Comparison of ENCODE assay signal across 9 mouse cellular contexts in genomic region chr9:32115786-32116185, GRCm38 (mm10). TPM values are rescaled to one million over a fixed set of nuclear protein-coding genes. Genes with fewer than 3 reads are reported as not detected.
DNase-seq lines count a peak whose midpoint lies in the region; ATAC-seq and TF ChIP-seq lines count a peak whose summit lies in the region.
"Had no signal": no experiment of that assay in that cellular context is flagged by ENCODE, and none has a peak within 500 bp of the region (broad histone marks: within the 10 kb centered on the region; RNA-seq: fewer than 3 reads in every experiment).

TSS of gene Arhgap32 (plus strand) at chr9:32116136.

- ATAC-seq in hindbrain, embryonic 13.5 days (ENCODE audit: low FRiP score), result no peak
- ATAC-seq in hindbrain, postnatal 0 days, result no peak
- ATAC-seq in erythroid progenitor cell, adult 5-6 weeks (replicated peaks; ENCODE audit: low FRiP score, poor library complexity, severe bottlenecking), result no peak
- no peak for ATAC-seq in kidney, embryonic 16.5 days (ENCODE audit: low FRiP score, low TSS enrichment)
- ATAC-seq: inflammation-experienced regulatory T-cells, adult 6 months had no signal

- no peak within 1 kb of the TSS for H3K4me3 ChIP-seq in hindbrain, embryonic 13.5 days
- no peak within 1 kb of the TSS for H3K4me3 ChIP-seq in hindbrain, postnatal 0 days (ENCODE audit: low read length)
- no peak within 1 kb of the TSS for H3K4me3 ChIP-seq in ES-E14 (ENCODE audit: insufficient read depth in 1 of 2, low read depth in 1 of 2, low read length in 2 of 2, poor library complexity in 1 of 2, severe bottlenecking in 1 of 2)
- H3K4me3 ChIP-seq in kidney, embryonic 16.5 days (ENCODE audit: low read length), result no peak within 1 kb of the TSS

- no peak for TF ChIP-seq CTCF in hindbrain, postnatal 0 days (IDR thresholded peaks at IDR 0.05; ENCODE audit: low read depth)

- 93% methylated on average over 1 of the region's 1 CpGs for WGBS in hindbrain, embryonic 13.5 days
- 93% methylated on average over 1 of the region's 1 CpGs for WGBS in hindbrain, postnatal 0 days
- 82% methylated on average over 1 of the region's 1 CpGs for WGBS in kidney, embryonic 16.5 days

- no peak within 1 kb of the TSS for H3K9ac ChIP-seq in hindbrain, embryonic 13.5 days
- H3K9ac ChIP-seq in hindbrain, postnatal 0 days (replicated peaks; ENCODE audit: low read length), result no peak within 1 kb of the TSS
- H3K9ac ChIP-seq in ES-E14 (ENCODE audit: insufficient read depth, low read depth, low read length, poor library complexity, severe bottlenecking), result no peak within 1 kb of the TSS
- no peak within 1 kb of the TSS for H3K9ac ChIP-seq in kidney, embryonic 16.5 days (replicated peaks; ENCODE audit: low read length)

- no peak for DNase-seq in hindbrain, postnatal 0 days (ENCODE audit: low spot score)
- DNase-seq in ES-E14 (ENCODE audit: low read depth, low spot score), result no peak
- DNase-seq in adrenal gland, postnatal 4 days (ENCODE audit: low spot score in 2 of 2), result no peak
- no peak for DNase-seq in layer of hippocampus, postnatal 25 days (ENCODE audit: extremely low spot score in 1 of 2, low spot score in 1 of 2)
- no peak for DNase-seq in spleen, postnatal 36 days (ENCODE audit: low spot score in 2 of 2)

- H3K4me1 ChIP-seq in hindbrain, embryonic 13.5 days (replicated peaks), result 0 out of 2 replicates have a peak, but pooled peaks cover 3% of the 10 kb centered on the region
- H3K4me1 ChIP-seq in hindbrain, postnatal 0 days (ENCODE audit: insufficient read depth, low read length), result no peaks in the 10 kb centered on the region
- peaks cover 0 to 4% of the 10 kb centered on the region in 2 experiments; a peak in 1 of 4 replicates for H3K4me1 ChIP-seq in ES-E14 (ENCODE audit: control insufficient read depth in 2 of 2, insufficient read depth in 2 of 2, low read length in 2 of 2, poor library complexity in 1 of 2)
- peaks cover 5% of the 10 kb centered on the region; the same call in 1 of the 2 replicates for H3K4me1 ChIP-seq in kidney, embryonic 16.5 days (ENCODE audit: insufficient read depth, low read length)

- no peak within 1 kb of the TSS for H3K4me2 ChIP-seq in hindbrain, embryonic 13.5 days
- H3K4me2 ChIP-seq in hindbrain, postnatal 0 days (ENCODE audit: low read depth, low read length), result no peak within 1 kb of the TSS
- no peak within 1 kb of the TSS for H3K4me2 ChIP-seq in kidney, embryonic 16.5 days (replicated peaks; ENCODE audit: low read depth, low read length)

- H3K9me3 ChIP-seq in hindbrain, embryonic 13.5 days, result no peaks in the 10 kb centered on the region
- H3K9me3 ChIP-seq in hindbrain, postnatal 0 days (ENCODE audit: low read length), result no peaks in the 10 kb centered on the region
- peaks cover 5% of the 10 kb centered on the region; the same call in 1 of the 2 replicates for H3K9me3 ChIP-seq in ES-E14 (ENCODE audit: control insufficient read depth, insufficient read depth, low read depth, low read length)
- no peaks in the 10 kb centered on the region for H3K9me3 ChIP-seq in kidney, embryonic 16.5 days (ENCODE audit: low read length)

- H3K27ac ChIP-seq in hindbrain, embryonic 13.5 days, result no peak within 1 kb of the TSS
- H3K27ac ChIP-seq in hindbrain, postnatal 0 days, result no peak within 1 kb of the TSS
- H3K27ac ChIP-seq in ES-E14 (ENCODE audit: insufficient read depth, low read depth, low read length, poor library complexity, severe bottlenecking), result no peak within 1 kb of the TSS
- H3K27ac ChIP-seq in kidney, embryonic 16.5 days (ENCODE audit: low read length), result no peak within 1 kb of the TSS

- H3K27me3 ChIP-seq in hindbrain, embryonic 13.5 days, result no peaks in the 10 kb centered on the region
- H3K27me3 ChIP-seq in hindbrain, postnatal 0 days (ENCODE audit: insufficient read depth, low read length), result no peaks in the 10 kb centered on the region
- H3K27me3 ChIP-seq in kidney, embryonic 16.5 days (ENCODE audit: insufficient read depth, low read length), result no peaks in the 10 kb centered on the region

- in situ Hi-C loops in ES-E14 (cut with MboI; ENCODE audit: low sequenced_read_pairs in 2 of 2, unreplicated experiment in 2 of 2), result no loop called here

- H3K36me3 ChIP-seq in hindbrain, embryonic 13.5 days, result no peaks in the 10 kb centered on the region
- H3K36me3 ChIP-seq in hindbrain, postnatal 0 days (ENCODE audit: insufficient read depth, low read length), result no peaks in the 10 kb centered on the region
- peaks cover 2% of the 10 kb centered on the region; the same call in 1 of the 2 replicates for H3K36me3 ChIP-seq in ES-E14 (ENCODE audit: control insufficient read depth, insufficient read depth, low read length, poor library complexity, severe bottlenecking)
- H3K36me3 ChIP-seq in kidney, embryonic 16.5 days (ENCODE audit: insufficient read depth, low read length), result no peaks in the 10 kb centered on the region

TF ChIP-seq in ES-E14, 5 proteins besides CTCF, POLR2A, EP300 and RAD21:
- no peak for TF ChIP-seq CHD2 (IDR thresholded peaks at IDR 0.05; ENCODE audit: low read depth, low read length)
- TF ChIP-seq MAFK (IDR thresholded peaks at IDR 0.05; ENCODE audit: insufficient read depth, low read depth, low read length), result no peak
- no peak for TF ChIP-seq ZNF384 (IDR thresholded peaks at IDR 0.05; ENCODE audit: low read depth, low read length)
- no peak for TF ChIP-seq HCFC1 (IDR thresholded peaks at IDR 0.05; ENCODE audit: borderline replicate concordance, insufficient read depth, low read length)
- TF ChIP-seq ZC3H11A (IDR thresholded peaks at IDR 0.05; ENCODE audit: borderline replicate concordance, low read depth, low read length), result no peak

RNA-seq across cellular contexts. Expression of gene Arhgap32, which starts in this region (rescaled TPM):
- 10.7 and 11.7 TPM in 2 replicates for polyA plus RNA-seq in hindbrain, embryonic 13.5 days (2015; fragmentation: Nextera tagmentation; extraction: Ambion mirVana)
- 41.2 and 66.7 TPM in 2 replicates for total RNA-seq in hindbrain, postnatal 0 days (2014; rRNA removed)
- polyA plus RNA-seq in hindbrain, postnatal 0 days (2015; fragmentation: Nextera tagmentation; extraction: Ambion mirVana), result 7.3 and 8.2 TPM in 2 replicates
- 12.4 and 13.9 TPM in 2 replicates for total RNA-seq in ES-E14 (2012; rRNA removed)
- 10 to 100 TPM; 57.3 to 61.9 TPM for total RNA-seq in adrenal gland, postnatal 4 days (2021)
- 100 to 1,000 TPM; 211 to 220 TPM for total RNA-seq in layer of hippocampus, postnatal 25 days (2021)
- under 0.01 TPM in 2 replicates for total RNA-seq in erythroid progenitor cell, adult 5-6 weeks (2015; ENCODE audit: low replicate concordance)
- 0.53 and 1.4 TPM in 2 replicates for total RNA-seq in erythroid progenitor cell, adult 5-6 weeks (2017; ENCODE audit: low replicate concordance)
- polyA plus RNA-seq in kidney, embryonic 16.5 days (2015; fragmentation: Nextera tagmentation; extraction: Ambion mirVana), result 9.6 and 10.7 TPM in 2 replicates
